Mouse (Mus musculus) embryonic facial prominence, embryonic 14.5 days (tissue): Measurements from ENCODE around the gene Ccr1l1. TPM values are rescaled to one million over a fixed set of nuclear protein-coding genes. Genes with fewer than 3 reads are reported as not detected.

Source experiments
- ATAC-seq: fragments of 200-750 bp; cut with Nextera tagmentation; 2 replicates; pipeline ENCODE4 v1.8.0; 2017; ENCODE audit warnings: low read depth, moderate number of reproducible peaks, moderate TSS enrichment
- DNase-seq: peaks from one replicate; pipeline ENCODE4 v3.0.0-alpha.2; 2015; ENCODE audit warnings: low spot score
- H3K27ac ChIP-seq: fragments of 300-500 bp; sonication (generic); replicated peaks from 2 replicates; pipeline ENCODE4 v1.5.1; 2014; ENCODE audit warnings: low read depth, mild to moderate bottlenecking, low read length, moderate library complexity
- H3K27me3 ChIP-seq: fragments of 300-500 bp; sonication (generic); replicated peaks from 2 replicates; pipeline ENCODE4 v1.6.1; 2014; ENCODE audit warnings: low read length; ENCODE audit not compliant: control insufficient read depth, insufficient read depth
- H3K36me3 ChIP-seq: fragments of 300-500 bp; sonication (generic); 2 replicates; pipeline ENCODE4 v1.6.1; 2014; ENCODE audit warnings: low read length, mixed read lengths; ENCODE audit not compliant: control insufficient read depth, insufficient read depth
- H3K4me1 ChIP-seq: fragments of 300-500 bp; sonication (generic); 2 replicates; pipeline ENCODE4 v1.6.1; 2014; ENCODE audit warnings: antibody characterized with exemption, low read length; ENCODE audit not compliant: control insufficient read depth, insufficient read depth
- H3K4me2 ChIP-seq: fragments of 300-500 bp; sonication (generic); 2 replicates; pipeline ENCODE4 v1.6.1; 2014; ENCODE audit warnings: low read depth, mild to moderate bottlenecking, low read length, moderate library complexity, mixed read lengths
- H3K4me3 ChIP-seq: fragments of 300-500 bp; sonication (generic); 2 replicates; pipeline ENCODE4 v1.5.1; 2014; ENCODE audit warnings: low read depth, mild to moderate bottlenecking, low read length
- H3K9ac ChIP-seq: fragments of 300-500 bp; sonication (generic); 2 replicates; pipeline ENCODE4 v1.6.1; 2014; ENCODE audit warnings: low read depth, mild to moderate bottlenecking, low read length, moderate library complexity, mixed read lengths
- H3K9me3 ChIP-seq: fragments of 300-500 bp; sonication (generic); 2 replicates; pipeline ENCODE4 v1.6.1; 2016; ENCODE audit warnings: low read length; ENCODE audit not compliant: control insufficient read depth
- WGBS: fragments of 180-500 bp; shearing (Covaris S2); extraction: QIAGEN DNeasy Blood & Tissue Kit; methylation state at CpG from one replicate; pipeline ENCODE4 v1.1.7; 2014; 5-methylcytosine and 5-hydroxymethylcytosine counted together
- polyA plus RNA-seq: library from polyadenylated mRNA; unstranded; fragments of >200 nt; fragmentation: Nextera tagmentation; extraction: Ambion mirVana; gene quantifications from 2 replicates; pipeline ENCODE4 v1.2.1, GENCODE M21; 2014

The Ccr1l1 gene
- polyA plus RNA-seq, 1 experiment from 2014 or later, result not detected

GRCm38 (mm10) chr9:123951176-123951575 lies 27.0 kb downstream of the Ccr1l1 start:
- H3K27me3 ChIP-seq, result no peaks in the 10 kb centered on the region
- WGBS, result 92% methylated on average over 1 of the region's 1 CpGs

DNA sequence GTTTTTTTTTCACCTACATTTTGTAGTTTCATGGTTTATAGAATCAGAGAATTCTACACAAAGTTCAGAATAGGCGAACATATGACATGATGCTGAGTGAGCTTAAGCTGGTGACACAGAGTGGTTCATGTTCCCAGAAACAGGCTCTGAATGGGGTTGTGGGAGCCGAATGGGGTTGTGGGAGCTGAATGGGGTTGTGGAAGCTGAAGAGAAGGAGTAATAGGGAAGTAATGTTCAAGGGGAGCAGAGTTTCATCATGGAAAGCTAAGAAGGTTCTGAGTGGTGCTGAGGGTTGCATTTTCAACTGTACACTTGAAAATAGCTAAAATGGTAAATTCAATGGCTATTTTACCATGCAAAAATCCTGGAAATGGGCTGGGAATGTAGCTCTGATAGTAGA lies 28.8 kb downstream of the Ccr1l1 start:
- H3K4me1 ChIP-seq, result no peaks in the 10 kb centered on the region
- no peak overlapping the region for H3K4me3 ChIP-seq
- H3K9me3 ChIP-seq, result no peaks in the 10 kb centered on the region
- 82% methylated on average over 2 of the region's 2 CpGs for WGBS
- no peak for DNase-seq
- no peak overlapping the region for H3K9ac ChIP-seq
- H3K27me3 ChIP-seq, result no peaks in the 10 kb centered on the region
- no peaks in the 10 kb centered on the region for H3K36me3 ChIP-seq
- no peak overlapping the region for H3K27ac ChIP-seq
- no peak overlapping the region for H3K4me2 ChIP-seq
- ATAC-seq, result no peak

More at GRCm38 (mm10) chr9:123951176-123951575, 27.0 kb downstream of the Ccr1l1 start:
- DNase-seq (no peak), ATAC-seq (no peak)
- no peaks in the 10 kb centered on the region for H3K36me3 ChIP-seq
- H3K9ac ChIP-seq, result no peak overlapping the region
- H3K27ac ChIP-seq, result no peak overlapping the region
- H3K9me3 ChIP-seq, result no peaks in the 10 kb centered on the region
- H3K4me3 ChIP-seq, result no peak overlapping the region
- H3K4me1 ChIP-seq, result no peaks in the 10 kb centered on the region
- H3K4me2 ChIP-seq, result no peak overlapping the region

- Histone ChIP-seq H3K27ac (no peak overlapping the region), H3K9ac (no peak overlapping the region), H3K4me1 (no peaks in the 10 kb centered on the region), H3K4me3 (no peak overlapping the region), H3K36me3 (no peaks in the 10 kb centered on the region), H3K9me3 (no peaks in the 10 kb centered on the region), H3K27me3 (no peaks in the 10 kb centered on the region), H3K4me2 (no peak overlapping the region)
- DNase-seq, result no peak
- ATAC-seq, result no peak
- WGBS, result 83% methylated on average over 1 of the region's 1 CpGs
These were observed 30.4 kb downstream of the Ccr1l1 start for GRCm38 (mm10) chr9:123947815-123948214.

- WGBS, result 86% methylated on average over 3 of the region's 3 CpGs
- Histone ChIP-seq H3K9me3 (no peaks in the 10 kb centered on the region), H3K27ac (no peak overlapping the region), H3K4me2 (no peak overlapping the region), H3K36me3 (no peaks in the 10 kb centered on the region), H3K4me1 (no peaks in the 10 kb centered on the region; the same call in 1 of the 2 replicates), H3K4me3 (no peak overlapping the region), H3K27me3 (no peaks in the 10 kb centered on the region), H3K9ac (no peak overlapping the region)
- ATAC-seq (no peak), DNase-seq (no peak)
These were observed 36.2 kb downstream of the Ccr1l1 start for GRCm38 (mm10) chr9:123942025-123942424.

- Histone ChIP-seq H3K9ac (no peak overlapping the region), H3K27me3 (no peaks in the 10 kb centered on the region), H3K36me3 (no peaks in the 10 kb centered on the region), H3K4me1 (no peaks in the 10 kb centered on the region; the same call in 1 of the 2 replicates), H3K27ac (no peak overlapping the region), H3K4me2 (no peak overlapping the region), H3K4me3 (no peak overlapping the region), H3K9me3 (no peaks in the 10 kb centered on the region)
- no peak for ATAC-seq
- 74% methylated on average over 2 of the region's 2 CpGs for WGBS
- peak; percentile 36 for DNase-seq
These were observed 36.9 kb downstream of the Ccr1l1 start for GRCm38 (mm10) chr9:123941316-123941715.

DNA sequence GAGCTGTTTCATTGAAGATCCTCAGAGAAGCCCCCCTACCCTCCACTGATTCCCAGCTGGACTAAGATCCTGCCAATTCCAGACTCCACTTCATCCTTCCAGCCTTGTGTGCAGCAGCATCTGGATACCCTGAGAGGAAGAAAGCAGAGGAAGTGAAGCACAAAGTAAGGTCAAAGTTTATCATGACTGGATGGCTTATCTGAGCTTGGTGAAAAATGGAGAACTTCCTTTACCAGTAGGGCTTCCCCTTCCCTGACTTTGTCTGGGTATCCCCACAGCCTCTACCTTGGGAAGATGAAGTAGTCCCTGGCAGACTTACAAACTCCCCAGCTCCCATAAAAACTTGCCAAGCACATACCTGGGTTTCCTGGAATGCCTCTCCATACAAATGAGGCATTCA lies 37.6 kb downstream of the Ccr1l1 start:
- H3K27me3 ChIP-seq, result no peaks in the 10 kb centered on the region
- no peak for ATAC-seq
- no peaks in the 10 kb centered on the region for H3K36me3 ChIP-seq
- H3K4me2 ChIP-seq, result no peak overlapping the region
- H3K27ac ChIP-seq, result no peak overlapping the region
- H3K4me3 ChIP-seq, result no peak overlapping the region
- H3K9me3 ChIP-seq, result no peaks in the 10 kb centered on the region
- DNase-seq, result no peak
- H3K9ac ChIP-seq, result no peak overlapping the region
- no peaks in the 10 kb centered on the region; the same call in 1 of the 2 replicates for H3K4me1 ChIP-seq

- H3K9ac ChIP-seq, result no peak overlapping the region
- H3K27ac ChIP-seq, result no peak overlapping the region
- H3K9me3 ChIP-seq, result no peaks in the 10 kb centered on the region
- H3K4me2 ChIP-seq, result no peak overlapping the region
- H3K4me1 ChIP-seq, result no peaks in the 10 kb centered on the region; the same call in 1 of the 2 replicates
- WGBS, result 70% methylated on average over 1 of the region's 1 CpGs
- DNase-seq (no peak), ATAC-seq (no peak)
- H3K36me3 ChIP-seq, result no peaks in the 10 kb centered on the region
- H3K27me3 ChIP-seq, result no peaks in the 10 kb centered on the region
- H3K4me3 ChIP-seq, result no peak overlapping the region
These were observed 38.0 kb downstream of the Ccr1l1 start for GRCm38 (mm10) chr9:123940168-123940567.

- no peaks in the 10 kb centered on the region for H3K9me3 ChIP-seq
- WGBS, result 88% methylated on average over 2 of the region's 2 CpGs
- no peaks in the 10 kb centered on the region for H3K27me3 ChIP-seq
- H3K4me2 ChIP-seq, result no peak overlapping the region
- no peak overlapping the region for H3K9ac ChIP-seq
- ATAC-seq, result no peak
- no peak overlapping the region for H3K27ac ChIP-seq
- no peak overlapping the region for H3K4me3 ChIP-seq
- DNase-seq, result no peak
- no peaks in the 10 kb centered on the region for H3K36me3 ChIP-seq
- no peaks in the 10 kb centered on the region; the same call in 1 of the 2 replicates for H3K4me1 ChIP-seq
These were observed 40.2 kb downstream of the Ccr1l1 start for GRCm38 (mm10) chr9:123937989-123938388.

DNA sequence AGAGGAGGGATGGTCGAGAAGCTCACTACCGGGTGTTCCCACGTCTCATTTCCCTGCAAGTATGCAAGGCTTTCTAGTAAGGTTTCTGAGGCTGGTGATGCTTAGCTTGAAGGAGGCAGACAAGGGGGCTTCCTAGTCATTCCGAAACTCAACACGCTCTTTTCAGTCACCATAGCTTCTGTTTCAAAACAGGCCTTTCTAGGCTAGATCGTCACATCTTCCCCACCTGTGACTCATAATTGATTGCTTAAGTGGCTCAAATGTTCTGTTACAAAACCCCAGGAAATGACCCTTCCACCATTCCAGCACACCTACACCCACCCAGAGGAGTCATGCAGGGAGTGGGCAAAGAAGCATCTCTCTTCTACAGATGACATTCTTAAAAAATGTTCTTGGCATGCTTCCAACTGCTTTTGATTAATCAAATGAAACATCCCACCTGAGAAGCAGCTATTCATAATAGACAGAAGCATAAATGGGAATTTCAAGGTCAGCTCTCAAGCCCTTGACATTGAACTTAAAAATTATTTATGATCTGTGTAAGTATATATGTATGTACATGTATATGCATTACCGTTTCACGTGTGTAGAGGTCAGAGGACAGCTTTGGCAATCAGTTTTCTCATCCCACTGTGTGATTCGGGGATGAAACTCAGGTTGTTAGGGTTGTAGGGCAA lies 41.5 kb downstream of the Ccr1l1 start:
- ATAC-seq (no peak), DNase-seq (no peak)
- Histone ChIP-seq H3K9ac (no peak overlapping the region), H3K27me3 (no peaks in the 10 kb centered on the region), H3K9me3 (no peaks in the 10 kb centered on the region), H3K36me3 (no peaks in the 10 kb centered on the region), H3K4me3 (no peak overlapping the region), H3K4me2 (no peak overlapping the region), H3K4me1 (no peaks in the 10 kb centered on the region; the same call in 1 of the 2 replicates), H3K27ac (no peak overlapping the region)
- WGBS, result 82% methylated on average over 9 of the region's 9 CpGs
